Mouse (Mus musculus) forebrain, embryonic 12.5 days (tissue): ENCODE results near the gene Gm42906. TPM values are rescaled to one million over a fixed set of nuclear protein-coding genes. Genes with fewer than 3 reads are reported as not detected.

Experiments used
- ATAC-seq: fragments of 200-750 bp; cut with Nextera tagmentation; 2 replicates; pipeline ENCODE4 v1.8.0; 2017; ENCODE audit warnings: moderate TSS enrichment; ENCODE audit not compliant: low FRiP score
- H3K27ac ChIP-seq: fragments of 300-500 bp; sonication (generic); 2 replicates; pipeline ENCODE4 v1.5.1; 2016; ENCODE audit warnings: mild to moderate bottlenecking
- H3K27me3 ChIP-seq: fragments of 300-500 bp; sonication (generic); 2 replicates; pipeline ENCODE4 v1.6.1; 2016; ENCODE audit warnings: mild to moderate bottlenecking
- H3K36me3 ChIP-seq: fragments of 300-500 bp; sonication (generic); replicated peaks from 2 replicates; pipeline ENCODE4 v1.6.1; 2016; ENCODE audit warnings: mild to moderate bottlenecking
- H3K4me1 ChIP-seq: fragments of 300-500 bp; sonication (generic); 2 replicates; pipeline ENCODE4 v1.6.1; 2016
- H3K4me2 ChIP-seq: fragments of 300-500 bp; sonication (generic); 2 replicates; pipeline ENCODE4 v1.6.1; 2016; ENCODE audit warnings: mild to moderate bottlenecking, moderate library complexity
- H3K4me3 ChIP-seq: fragments of 300-500 bp; sonication (generic); replicated peaks from 2 replicates; pipeline ENCODE4 v1.5.1; 2016; ENCODE audit warnings: mild to moderate bottlenecking
- H3K9ac ChIP-seq: fragments of 300-500 bp; sonication (generic); 2 replicates; pipeline ENCODE4 v1.6.1; 2016; ENCODE audit warnings: mild to moderate bottlenecking
- H3K9me3 ChIP-seq: fragments of 300-500 bp; sonication (generic); 2 replicates; pipeline ENCODE4 v1.6.1; 2016
- WGBS: fragments of 180-500 bp; shearing (Covaris S2); methylation state at CpG from one replicate; pipeline ENCODE4 v1.1.7; 2016; 5-methylcytosine and 5-hydroxymethylcytosine counted together
- polyA plus RNA-seq: library from polyadenylated mRNA; unstranded; fragments of >200 nt; fragmentation: Nextera tagmentation; extraction: Ambion mirVana; gene quantifications from 2 replicates; pipeline ENCODE4 v1.2.1, GENCODE M21; 2016

Gm42906 gene
- polyA plus RNA-seq, 1 experiment from 2014 or later, result not detected

DNA sequence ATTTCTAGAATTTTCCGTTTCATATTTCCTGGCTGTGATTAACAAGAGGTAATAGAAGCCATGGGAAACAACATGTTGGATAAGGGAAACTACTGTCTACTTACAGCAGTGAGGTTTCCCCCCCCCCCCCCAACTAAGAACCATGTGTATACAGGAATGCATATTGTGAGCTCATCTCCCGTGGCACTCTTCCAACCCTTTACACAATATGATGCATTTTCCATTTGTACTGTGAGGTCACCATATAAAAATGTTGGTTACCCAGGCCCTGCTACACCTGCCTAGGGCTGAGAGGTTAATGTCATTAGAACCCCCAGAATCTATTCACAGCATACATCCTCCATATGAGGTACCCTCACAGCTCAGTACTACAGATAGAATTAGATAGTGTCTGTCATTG is 310.1 kb downstream of the Gm42906 start:
- H3K36me3 ChIP-seq, result no peaks in the 10 kb centered on the region
- no peaks in the 10 kb centered on the region for H3K9me3 ChIP-seq
- no peak for ATAC-seq
- no peaks in the 10 kb centered on the region for H3K27me3 ChIP-seq
- WGBS, result 88% methylated on average over 2 of the region's 2 CpGs
- no peaks in the 10 kb centered on the region for H3K4me1 ChIP-seq
- H3K27ac ChIP-seq, result no peak overlapping the region
- H3K4me3 ChIP-seq, result no peak overlapping the region
- no peak overlapping the region for H3K9ac ChIP-seq
- no peak overlapping the region for H3K4me2 ChIP-seq

DNA sequence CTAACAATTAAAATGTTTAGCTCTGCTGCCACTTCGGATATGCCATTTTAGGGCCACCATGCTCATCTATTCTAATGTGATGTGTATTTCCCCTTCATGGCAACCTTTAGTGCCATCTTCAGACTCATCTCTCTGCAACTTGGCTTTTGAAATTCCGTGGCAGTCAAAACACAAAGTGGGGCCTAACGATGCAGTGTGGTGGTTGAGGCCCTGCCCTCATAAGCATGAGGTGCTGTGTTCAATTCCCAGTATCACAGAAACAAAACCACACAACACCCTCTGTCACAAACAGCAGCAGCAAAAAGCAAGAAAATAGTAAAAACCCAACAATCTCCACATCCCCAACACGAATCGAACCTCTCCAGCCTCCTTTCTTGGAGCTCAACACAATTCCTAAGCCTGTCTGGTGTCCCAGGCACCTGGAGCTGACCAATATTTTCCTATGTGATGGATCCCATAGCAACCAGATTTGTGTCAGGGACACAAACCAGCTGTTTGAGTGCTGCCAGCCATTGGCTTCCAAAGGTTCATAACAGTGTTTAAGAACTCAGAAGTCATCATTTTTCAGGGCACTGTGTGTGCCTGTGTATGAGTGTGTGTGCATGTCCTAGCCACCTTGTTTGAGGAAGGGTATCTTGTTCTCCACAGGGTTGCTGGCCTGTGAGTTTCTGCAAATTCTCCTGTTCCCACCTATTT is 311.6 kb downstream of the Gm42906 start:
- Histone ChIP-seq H3K4me3 (no peak overlapping the region), H3K27ac (no peak overlapping the region), H3K9me3 (no peaks in the 10 kb centered on the region), H3K27me3 (no peaks in the 10 kb centered on the region), H3K4me1 (no peaks in the 10 kb centered on the region), H3K4me2 (no peak overlapping the region), H3K9ac (no peak overlapping the region), H3K36me3 (no peaks in the 10 kb centered on the region)
- no peak for ATAC-seq
- WGBS, result 90% methylated on average over 5 of the region's 5 CpGs

DNA sequence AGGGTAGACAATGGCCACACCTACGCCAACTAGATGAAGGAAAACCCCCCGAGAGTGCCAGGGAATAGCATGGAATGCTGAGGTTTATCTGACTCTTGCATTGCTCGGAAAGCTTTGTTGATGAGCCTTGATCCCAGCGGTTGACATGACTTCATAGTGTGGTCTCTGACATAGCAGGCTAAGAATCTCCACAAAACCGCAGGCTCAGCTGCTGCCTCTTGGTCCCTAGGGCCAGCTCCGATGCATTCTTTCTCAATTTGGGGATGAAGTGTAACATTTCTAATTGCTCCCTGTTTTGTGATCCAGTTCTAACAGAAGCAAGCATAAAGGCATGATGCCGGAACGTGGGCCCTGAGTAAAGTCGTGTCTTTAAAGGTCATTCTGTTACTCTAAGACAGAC is 315.2 kb downstream of the Gm42906 start:
- 89% methylated on average over 9 of the region's 9 CpGs for WGBS
- no peak for ATAC-seq
- Histone ChIP-seq H3K9me3 (no peaks in the 10 kb centered on the region), H3K27me3 (no peaks in the 10 kb centered on the region), H3K36me3 (no peaks in the 10 kb centered on the region), H3K4me2 (no peak overlapping the region), H3K27ac (no peak overlapping the region), H3K4me1 (no peaks in the 10 kb centered on the region), H3K9ac (no peak overlapping the region), H3K4me3 (no peak overlapping the region)

DNA sequence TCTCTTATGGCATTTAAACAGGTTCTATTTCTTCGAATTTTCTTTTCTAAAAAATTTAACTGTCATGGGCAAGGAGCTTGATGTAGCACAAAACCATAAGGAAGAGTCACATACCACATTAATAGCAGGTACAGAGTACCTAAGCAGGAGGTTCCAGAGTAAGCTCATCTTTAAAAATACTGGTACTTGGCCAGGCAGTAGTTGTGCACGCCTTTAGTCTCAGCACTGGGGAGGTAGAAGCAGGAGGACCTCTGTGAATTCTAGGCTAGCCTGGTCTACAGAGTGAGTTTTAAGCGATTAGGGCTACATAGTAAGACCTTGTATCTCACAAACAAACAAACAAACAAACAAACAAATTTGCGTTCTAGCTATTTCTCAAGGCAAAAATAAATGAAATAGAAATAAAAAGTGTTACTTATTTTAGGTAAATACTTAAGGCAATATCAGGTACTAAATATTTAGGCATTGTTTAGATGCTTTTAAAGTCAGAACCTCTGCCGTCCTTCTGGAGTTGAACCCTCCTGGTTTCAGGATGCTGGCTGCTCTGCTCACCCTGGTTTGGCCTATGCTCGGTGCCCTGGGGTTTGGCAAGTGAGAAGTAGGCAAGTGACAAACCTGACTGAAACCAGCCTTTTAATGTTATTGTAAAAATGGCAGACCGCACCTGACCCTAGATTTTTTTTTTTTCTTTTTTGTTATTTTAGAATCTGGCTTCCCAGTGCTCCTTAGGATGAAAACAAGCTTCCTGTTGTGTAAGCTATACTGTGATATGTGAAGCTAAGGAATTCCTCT is 316.7 kb downstream of the Gm42906 start:
- Histone ChIP-seq H3K9me3 (no peaks in the 10 kb centered on the region), H3K27ac (no peak overlapping the region), H3K27me3 (no peaks in the 10 kb centered on the region), H3K4me1 (no peaks in the 10 kb centered on the region), H3K9ac (no peak overlapping the region), H3K36me3 (no peaks in the 10 kb centered on the region), H3K4me3 (no peak overlapping the region), H3K4me2 (no peak overlapping the region)
- ATAC-seq, result no peak
- 90% methylated on average over 7 of the region's 7 CpGs for WGBS

DNA sequence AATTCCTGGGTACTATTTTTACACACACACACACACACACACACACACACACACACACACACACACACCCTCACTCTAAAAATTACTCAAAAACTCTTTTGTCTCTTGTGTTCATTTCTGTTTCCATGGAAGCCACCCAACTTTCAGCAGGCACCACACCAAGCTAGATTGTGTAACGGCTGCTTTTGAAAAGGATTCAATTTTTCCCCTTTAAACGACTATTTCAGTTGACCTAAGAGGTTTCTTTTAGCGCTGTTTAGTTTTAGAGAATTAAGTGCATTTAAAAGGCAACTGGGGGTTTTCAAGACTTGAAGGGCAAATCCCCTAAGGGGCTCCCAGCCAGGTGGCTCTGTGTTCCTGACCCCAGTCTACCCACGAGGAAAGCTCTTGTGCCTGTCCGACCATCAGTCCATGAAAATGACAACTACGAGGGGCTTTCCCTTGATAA is 317.5 kb downstream of the Gm42906 start:
- no peak overlapping the region for H3K9ac ChIP-seq
- no peak overlapping the region for H3K27ac ChIP-seq
- no peak for ATAC-seq
- WGBS, result 35% methylated on average over 6 of the region's 6 CpGs
- no peaks in the 10 kb centered on the region for H3K36me3 ChIP-seq
- H3K4me3 ChIP-seq, result no peak overlapping the region
- H3K4me1 ChIP-seq, result no peaks in the 10 kb centered on the region
- no peaks in the 10 kb centered on the region for H3K27me3 ChIP-seq
- H3K4me2 ChIP-seq, result no peak overlapping the region
- no peaks in the 10 kb centered on the region for H3K9me3 ChIP-seq

DNA sequence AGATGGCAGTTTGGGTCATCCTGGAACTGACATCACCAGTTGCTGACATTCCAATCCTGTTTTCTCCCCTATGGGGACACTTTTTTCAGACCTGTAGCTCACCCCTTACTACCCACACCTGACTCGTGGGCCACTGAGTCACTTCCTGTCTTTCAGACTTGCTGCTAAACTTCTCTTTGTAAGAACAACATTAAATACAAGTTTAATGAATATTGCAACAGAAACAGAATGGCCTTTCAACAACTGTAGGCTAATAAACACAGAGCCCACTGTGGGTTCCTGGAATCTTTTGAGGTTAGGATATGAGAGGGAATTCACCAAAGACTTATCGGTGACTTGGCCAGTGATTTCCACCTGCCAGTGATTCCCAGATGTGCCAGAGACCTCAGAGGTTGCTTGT is 318.1 kb downstream of the Gm42906 start:
- H3K36me3 ChIP-seq, result no peaks in the 10 kb centered on the region
- H3K9me3 ChIP-seq, result no peaks in the 10 kb centered on the region
- no peak overlapping the region for H3K4me3 ChIP-seq
- H3K4me2 ChIP-seq, result no peak overlapping the region
- WGBS, result 86% methylated on average over 2 of the region's 2 CpGs
- no peaks in the 10 kb centered on the region for H3K4me1 ChIP-seq
- no peaks in the 10 kb centered on the region for H3K27me3 ChIP-seq
- H3K9ac ChIP-seq, result no peak overlapping the region
- ATAC-seq, result no peak
- H3K27ac ChIP-seq, result no peak overlapping the region

DNA sequence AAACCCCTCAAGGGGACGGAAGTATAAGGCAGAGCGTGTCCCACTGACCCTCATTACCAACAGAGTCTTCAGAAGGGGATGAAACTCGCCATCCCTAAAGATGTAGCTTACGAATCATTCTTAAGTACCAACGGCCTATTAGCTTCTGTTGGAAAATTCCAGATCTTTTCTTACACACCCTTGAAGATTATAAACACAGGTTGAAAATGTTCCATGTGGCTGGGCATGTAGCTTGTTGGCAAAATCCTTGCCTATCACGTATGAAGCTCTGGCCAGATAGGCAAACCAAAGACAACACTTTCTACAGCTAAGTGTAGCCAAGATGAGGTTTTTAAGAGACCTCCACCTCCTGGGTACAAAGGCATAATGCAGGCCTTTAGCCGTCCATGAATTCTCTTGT is 319.0 kb downstream of the Gm42906 start:
- Histone ChIP-seq H3K9me3 (no peaks in the 10 kb centered on the region), H3K27ac (no peak overlapping the region), H3K4me1 (0 out of 2 replicates have a peak, but pooled peaks cover 4% of the 10 kb centered on the region), H3K4me3 (no peak overlapping the region), H3K4me2 (no peak overlapping the region), H3K27me3 (no peaks in the 10 kb centered on the region), H3K36me3 (no peaks in the 10 kb centered on the region), H3K9ac (no peak overlapping the region)
- 89% methylated on average over 7 of the region's 7 CpGs for WGBS
- ATAC-seq, result no peak

DNA sequence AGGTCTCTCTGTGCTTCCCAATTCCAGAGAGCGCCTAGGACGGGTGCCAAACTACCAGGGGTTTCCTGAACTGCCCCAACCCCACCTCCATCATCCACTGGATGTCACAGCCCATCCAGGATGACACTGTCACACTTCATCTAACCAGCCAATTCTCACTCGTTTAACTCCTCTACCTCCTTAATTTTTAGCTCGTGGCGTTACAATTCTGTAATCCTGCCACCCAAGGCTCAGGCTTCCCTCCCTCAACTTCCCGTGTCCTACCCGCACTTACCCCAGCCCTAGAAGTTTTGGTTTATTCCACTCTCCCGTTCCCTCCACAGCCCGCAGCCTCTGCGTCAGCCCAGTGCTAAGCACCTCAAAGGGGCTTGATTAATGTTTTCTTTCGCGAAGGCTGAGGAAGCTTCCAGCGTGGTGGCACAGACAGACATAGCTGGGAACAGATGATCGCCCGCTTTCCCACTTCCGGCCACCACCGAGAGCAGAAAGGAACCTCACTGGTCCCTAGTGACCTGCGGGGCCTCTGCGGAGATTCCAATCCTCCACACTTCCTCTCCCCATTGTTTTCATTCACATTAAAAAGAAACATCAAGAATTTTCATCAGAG is 319.6 kb downstream of the Gm42906 start:
- no peak for ATAC-seq
- WGBS, result 80% methylated on average over 19 of the region's 19 CpGs
- no peak overlapping the region for H3K4me3 ChIP-seq
- H3K27ac ChIP-seq, result no peak overlapping the region
- no peaks in the 10 kb centered on the region for H3K36me3 ChIP-seq
- H3K27me3 ChIP-seq, result no peaks in the 10 kb centered on the region
- H3K4me1 ChIP-seq, result 0 out of 2 replicates have a peak, but pooled peaks cover 4% of the 10 kb centered on the region
- H3K9ac ChIP-seq, result no peak overlapping the region
- H3K9me3 ChIP-seq, result no peaks in the 10 kb centered on the region
- H3K4me2 ChIP-seq, result no peak overlapping the region

DNA sequence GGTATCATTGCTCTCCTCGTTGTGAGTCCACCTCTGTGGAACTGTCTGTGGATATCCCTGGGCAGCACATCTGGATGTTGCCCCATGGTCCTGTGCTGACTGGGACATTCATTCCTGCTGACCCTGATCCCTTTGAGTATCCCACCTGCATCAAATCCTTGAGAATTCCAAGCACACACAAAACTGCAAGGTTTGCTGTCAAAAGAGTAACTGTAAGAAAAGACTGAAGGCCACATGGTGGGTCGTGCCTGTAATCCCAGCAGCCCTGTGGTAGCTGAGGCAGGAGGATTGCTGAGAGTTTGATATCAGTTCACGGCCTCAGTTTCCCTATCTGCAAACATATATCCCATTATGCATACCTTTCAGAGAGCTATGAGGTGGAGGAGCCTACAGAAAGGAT is 321.1 kb downstream of the Gm42906 start:
- no peak overlapping the region for H3K9ac ChIP-seq
- 88% methylated on average over 3 of the region's 3 CpGs for WGBS

DNA sequence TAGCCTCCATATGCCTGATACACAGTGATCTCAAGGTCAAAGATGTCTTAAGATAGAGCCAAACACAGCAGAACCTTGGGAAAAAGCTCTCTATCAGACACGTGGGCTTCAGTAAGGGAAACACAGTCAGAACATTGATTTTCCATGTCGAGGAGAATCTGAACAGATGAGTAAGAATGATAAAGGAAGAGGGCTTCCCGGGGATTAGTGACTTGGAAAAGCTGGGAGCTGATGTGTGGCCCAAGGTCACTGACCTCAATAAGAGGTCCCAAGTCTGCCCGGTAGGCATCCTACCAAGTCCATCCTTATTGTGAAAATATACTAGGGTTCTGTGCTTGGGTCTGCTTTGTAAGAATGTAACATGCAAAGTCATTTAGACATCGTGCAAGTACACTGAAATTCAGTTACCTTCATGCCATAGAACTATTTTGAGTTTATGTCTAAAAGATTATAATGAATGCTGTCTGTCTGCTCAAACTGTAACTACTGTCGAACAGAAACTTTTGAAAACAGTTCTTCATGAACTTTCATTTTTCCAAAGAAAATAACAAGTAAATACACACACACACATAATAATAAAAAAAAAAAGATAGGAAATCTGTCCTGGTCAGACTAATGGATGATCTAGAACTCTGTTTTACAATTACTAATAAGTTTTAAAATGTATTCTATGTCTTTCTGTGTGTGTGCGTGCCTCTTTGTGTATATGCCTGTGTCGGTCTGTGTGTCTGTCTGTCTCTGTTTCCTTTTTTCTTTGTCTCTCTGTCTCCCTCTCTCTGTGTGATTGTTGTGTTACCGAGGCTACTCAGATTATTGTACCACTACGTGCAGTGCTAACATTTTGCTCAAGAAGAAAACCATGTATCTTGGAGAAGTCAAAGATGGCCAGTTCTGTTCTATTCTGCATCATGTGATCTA is 322.6 kb downstream of the Gm42906 start:
- Histone ChIP-seq H3K9ac (no peak overlapping the region), H3K36me3 (no peaks in the 10 kb centered on the region), H3K4me3 (no peak overlapping the region), H3K9me3 (no peaks in the 10 kb centered on the region), H3K27me3 (no peaks in the 10 kb centered on the region), H3K4me1 (0 out of 2 replicates have a peak, but pooled peaks cover 4% of the 10 kb centered on the region), H3K27ac (no peak overlapping the region), H3K4me2 (no peak overlapping the region)
- ATAC-seq, result no peak
- WGBS, result 83% methylated on average over 10 of the region's 10 CpGs

More for the DNA sequence above, 321.1 kb downstream of the Gm42906 start:
- no peak overlapping the region for H3K4me2 ChIP-seq
- H3K27me3 ChIP-seq, result no peaks in the 10 kb centered on the region
- no peak overlapping the region for H3K27ac ChIP-seq
- no peak for ATAC-seq
- no peaks in the 10 kb centered on the region for H3K9me3 ChIP-seq
- no peaks in the 10 kb centered on the region for H3K36me3 ChIP-seq
- H3K4me1 ChIP-seq, result 0 out of 2 replicates have a peak, but pooled peaks cover 4% of the 10 kb centered on the region
- no peak overlapping the region for H3K4me3 ChIP-seq

DNA sequence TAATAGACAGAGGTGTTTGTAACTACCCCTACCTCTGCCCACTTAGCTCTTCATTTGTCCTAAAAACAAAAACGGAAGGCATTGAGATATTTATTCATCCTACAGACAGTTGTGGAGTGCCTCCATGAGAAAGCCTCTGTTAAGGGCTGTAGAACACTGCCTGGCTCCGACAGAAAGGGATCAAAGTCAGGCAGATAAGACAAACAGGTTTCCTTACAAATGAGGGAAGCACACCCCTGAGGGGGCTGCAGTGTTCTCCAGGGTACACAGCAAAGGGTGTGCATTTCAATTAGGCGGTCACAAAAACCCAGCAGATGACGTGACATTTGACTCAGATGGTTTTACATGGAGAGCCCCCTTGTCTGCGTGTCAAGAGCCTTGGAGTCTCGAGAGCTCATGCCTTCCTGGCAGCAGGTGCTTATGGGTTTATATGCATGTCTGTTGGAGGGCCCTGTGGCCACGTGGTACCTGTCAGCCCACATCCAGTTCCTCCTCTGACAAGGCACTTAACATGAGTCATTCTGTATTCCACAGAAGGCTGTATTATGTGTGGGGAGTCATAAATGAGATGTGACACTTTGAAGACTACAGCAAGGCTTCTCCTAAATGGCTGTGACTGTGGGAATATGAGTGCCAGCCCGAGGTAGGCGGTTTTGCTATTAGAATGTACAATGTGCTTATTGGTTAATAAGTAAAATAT is 323.5 kb downstream of the Gm42906 start:
- H3K4me1 ChIP-seq, result 0 out of 2 replicates have a peak, but pooled peaks cover 4% of the 10 kb centered on the region
- WGBS, result 55% methylated on average over 9 of the region's 9 CpGs
- no peak overlapping the region for H3K9ac ChIP-seq
- no peak overlapping the region for H3K4me2 ChIP-seq
- H3K36me3 ChIP-seq, result no peaks in the 10 kb centered on the region
- H3K27me3 ChIP-seq, result no peaks in the 10 kb centered on the region
- H3K9me3 ChIP-seq, result no peaks in the 10 kb centered on the region
- H3K27ac ChIP-seq, result no peak overlapping the region
- ATAC-seq, result no peak
- H3K4me3 ChIP-seq, result no peak overlapping the region
